Mouse (Mus musculus): ENCODE measurements at regions not wholly inside any gene's neighbourhood (a gene's known extent, or its start where the extent isn't known, plus 50 kb on each side); places are given as distances from the start of the nearest gene placed in this dataset.
A peak's percentile ranks its signal among the peaks of the same experiment; 100 is the strongest.

GRCm38 (mm10) chr7:135767493-135767892 lies 51.3 kb upstream of the Mki67 start:
- no peak for DNase-seq (ENCODE audit: low spot score)

GRCm38 (mm10) chr7:135768064-135768463 lies 51.9 kb upstream of the Mki67 start:
- no peak for DNase-seq (ENCODE audit: low spot score)

- peak; percentile 36 for DNase-seq (ENCODE audit: low spot score)
These were observed 52.4 kb upstream of the Mki67 start for GRCm38 (mm10) chr7:135768592-135768991.

- DNase-seq (ENCODE audit: low spot score), result no peak
These were observed 53.0 kb upstream of the Mki67 start for GRCm38 (mm10) chr7:135769082-135769673.

GRCm38 (mm10) chr7:135770051-135770450 lies 53.9 kb upstream of the Mki67 start:
- no peak for DNase-seq (ENCODE audit: low spot score)

- DNase-seq (ENCODE audit: low spot score), result no peak
These were observed 59.8 kb upstream of the Mki67 start for GRCm38 (mm10) chr7:135775832-135776433.

- no peak for DNase-seq (ENCODE audit: low spot score)
These were observed 74.0 kb upstream of the Mki67 start for GRCm38 (mm10) chr7:135790167-135790566.

- DNase-seq (ENCODE audit: low spot score), result peak; percentile 8
These were observed 74.8 kb upstream of the Mki67 start for GRCm38 (mm10) chr7:135790978-135791377.

GRCm38 (mm10) chr7:135791953-135792690 lies 76.0 kb upstream of the Mki67 start:
- DNase-seq (ENCODE audit: low spot score), result no peak

- peak; percentile 7 for DNase-seq (ENCODE audit: low spot score)
These were observed 76.8 kb upstream of the Mki67 start for GRCm38 (mm10) chr7:135792918-135793317.

- no peak for DNase-seq (ENCODE audit: low spot score)
These were observed 78.1 kb upstream of the Mki67 start for GRCm38 (mm10) chr7:135794238-135794637.

- DNase-seq (ENCODE audit: low spot score), result no peak
These were observed 78.5 kb upstream of the Mki67 start for GRCm38 (mm10) chr7:135794679-135795078.

- DNase-seq (ENCODE audit: low spot score), result no peak
These were observed 82.3 kb upstream of the Mki67 start for GRCm38 (mm10) chr7:135798441-135798840.

- DNase-seq (ENCODE audit: low spot score), result no peak
These were observed 86.5 kb upstream of the Mki67 start for GRCm38 (mm10) chr7:135802598-135803121.

- no peak for DNase-seq (ENCODE audit: low spot score)
These were observed 88.6 kb upstream of the Mki67 start for GRCm38 (mm10) chr7:135804730-135805129.

- DNase-seq (ENCODE audit: low spot score), result no peak
These were observed 90.0 kb upstream of the Mki67 start for GRCm38 (mm10) chr7:135806139-135806538.

- no peak for DNase-seq (ENCODE audit: low spot score)
These were observed 90.5 kb upstream of the Mki67 start for GRCm38 (mm10) chr7:135806673-135807072.

GRCm38 (mm10) chr7:135809167-135809566 lies 93.0 kb upstream of the Mki67 start:
- DNase-seq (ENCODE audit: low spot score), result no peak

GRCm38 (mm10) chr7:135809751-135810379 lies 93.7 kb upstream of the Mki67 start:
- no peak for DNase-seq (ENCODE audit: low spot score)

- no peak for DNase-seq (ENCODE audit: low spot score)
These were observed 94.8 kb upstream of the Mki67 start for GRCm38 (mm10) chr7:135810971-135811370.

GRCm38 (mm10) chr7:135813616-135814015 lies 97.5 kb upstream of the Mki67 start:
- DNase-seq (ENCODE audit: low spot score), result no peak

GRCm38 (mm10) chr7:135816191-135816590 lies 100.0 kb upstream of the Mki67 start:
- DNase-seq (ENCODE audit: low spot score), result no peak

GRCm38 (mm10) chr7:135817868-135818267 lies 101.7 kb upstream of the Mki67 start:
- DNase-seq (ENCODE audit: low spot score), result no peak
